Comparison of ENCODE assay signal across 9 mouse cellular contexts in the genomic region with DNA sequence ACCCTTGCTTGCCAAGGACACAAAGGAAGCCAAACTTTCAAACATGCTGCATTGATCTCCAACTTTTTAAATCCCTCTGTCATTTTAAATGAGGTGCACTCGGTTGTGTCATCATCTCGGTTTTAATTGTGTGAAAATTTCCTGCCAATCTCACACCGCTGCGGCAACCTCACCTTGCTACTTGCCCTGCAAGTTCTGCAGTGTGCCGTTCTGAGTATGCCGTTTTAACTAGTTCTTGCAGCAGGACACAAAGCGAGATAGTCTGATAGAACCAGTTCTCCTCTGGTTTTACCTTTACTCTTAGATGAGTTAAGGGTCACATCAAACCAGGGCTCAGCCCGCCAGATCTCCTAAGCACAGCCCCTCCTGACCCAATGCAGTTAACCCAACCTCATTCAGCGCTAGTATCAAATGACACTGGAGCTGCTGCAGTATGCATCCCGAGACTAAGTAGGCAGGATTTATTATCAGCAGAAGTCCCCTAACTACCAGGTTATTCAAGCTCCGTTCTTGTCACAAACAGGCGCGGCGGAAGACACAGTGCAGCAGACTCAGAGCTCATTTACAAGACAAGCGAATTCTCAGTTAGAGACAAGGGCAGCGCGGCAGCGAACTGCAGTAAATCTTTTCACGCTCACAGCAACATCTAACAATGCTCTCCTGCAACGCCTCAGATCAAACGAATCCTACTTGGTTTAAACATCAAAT. TPM values are rescaled to one million over a fixed set of nuclear protein-coding genes. Genes with fewer than 3 reads are reported as not detected.
DNase-seq lines count a peak whose midpoint lies in the region; ATAC-seq lines count a peak whose summit lies in the region.
"Had no signal": no experiment of that assay in that cellular context is flagged by ENCODE, and none has a peak within 500 bp of the region (broad histone marks: within the 10 kb centered on the region; RNA-seq: fewer than 3 reads in every experiment).

No protein-coding gene starts in this region.

- 9% methylated on average over 21 of the region's 21 CpGs for WGBS in heart, embryonic 15.5 days
- WGBS in forebrain, embryonic 14.5 days: 5% methylated on average over 21 of the region's 21 CpGs

- no peak for ATAC-seq in heart, embryonic 15.5 days (replicated peaks; ENCODE audit: insufficient number of reproducible peaks, insufficient read depth, low FRiP score, low read depth)
- ATAC-seq in forebrain, embryonic 14.5 days: peak; percentile 60; the same call in 1 of the 2 replicates
- ATAC-seq in activated CD4-positive, CD25-positive, alpha-beta regulatory T cell, adult 4 months: no peak

- intact Hi-C loops in left cerebral cortex, postnatal 4 days (cut with DNase I): no loop called here

- H3K27ac ChIP-seq in heart, embryonic 15.5 days: no peak overlapping the region
- H3K27ac ChIP-seq in forebrain, embryonic 14.5 days (ENCODE audit: low read depth, low read length): no peak overlapping the region

- H3K9me3 ChIP-seq in heart, embryonic 15.5 days (replicated peaks): no peaks in the 10 kb centered on the region
- H3K9me3 ChIP-seq in forebrain, embryonic 14.5 days (replicated peaks; ENCODE audit: control insufficient read depth, low read length): no peaks in the 10 kb centered on the region

- peak overlapping the region; percentile 64 for H3K4me2 ChIP-seq in heart, embryonic 15.5 days
- H3K4me2 ChIP-seq in forebrain, embryonic 14.5 days (ENCODE audit: low read length): peak overlapping the region; percentile 58

- H3K9ac ChIP-seq in heart, embryonic 15.5 days: no peak overlapping the region
- peak overlapping the region; percentile 46; the same call in 1 of the 2 replicates for H3K9ac ChIP-seq in forebrain, embryonic 14.5 days (ENCODE audit: low read length)

- H3K27me3 ChIP-seq in heart, embryonic 15.5 days: 0 out of 2 replicates have a peak, but pooled peaks cover 5% of the 10 kb centered on the region
- no peaks in the 10 kb centered on the region for H3K27me3 ChIP-seq in forebrain, embryonic 14.5 days (replicated peaks; ENCODE audit: control insufficient read depth, insufficient read depth, low read length)

- DNase-seq in heart, adult 11 months: no peak
- peak; percentile 31 for DNase-seq in cerebellum, adult 11 months
- peak; percentile 67 for DNase-seq in forebrain, embryonic 14.5 days (ENCODE audit: low spot score)
- DNase-seq in left cerebral cortex, postnatal 4 days: peak; percentile 2
- peak; percentile 38 to 46 for DNase-seq in right cerebral cortex, postnatal 10 days (ENCODE audit: low spot score in 2 of 2)
- no peak for DNase-seq in c-Kit-positive CD71-positive TER-119-positive erythroid progenitor cells, embryonic 14.5 days (ENCODE audit: low spot score)

- peak overlapping the region; percentile 33 for H3K4me3 ChIP-seq in heart, embryonic 15.5 days
- H3K4me3 ChIP-seq in forebrain, embryonic 14.5 days (ENCODE audit: low read depth, low read length): peak overlapping the region; percentile 26
- H3K4me3 ChIP-seq: myocyte had no signal

- H3K4me1 ChIP-seq in heart, embryonic 15.5 days (replicated peaks): peaks cover 3% of the 10 kb centered on the region; the same call in 1 of the 2 replicates
- H3K4me1 ChIP-seq in forebrain, embryonic 14.5 days (ENCODE audit: control insufficient read depth, insufficient read depth, low read length): 0 out of 2 replicates have a peak, but pooled peaks cover 3% of the 10 kb centered on the region

- no peaks in the 10 kb centered on the region for H3K36me3 ChIP-seq in heart, embryonic 15.5 days
- H3K36me3 ChIP-seq in forebrain, embryonic 14.5 days (ENCODE audit: control insufficient read depth, insufficient read depth, low read length): no peaks in the 10 kb centered on the region

RNA-seq across cellular contexts. Expression of gene Scn1a, which starts 0.7 kb away (rescaled TPM):
- 0.10 TPM in 2 replicates for polyA plus RNA-seq in heart, embryonic 15.5 days (2015; fragmentation: Nextera tagmentation; extraction: Ambion mirVana)
- 4.6 and 7.6 TPM in 2 replicates for polyA plus RNA-seq in forebrain, embryonic 14.5 days (2014; fragmentation: Nextera tagmentation; extraction: Ambion mirVana)
- total RNA-seq in left cerebral cortex, postnatal 4 days (2021): 10 to 100 TPM; 30.8 to 34.3 TPM
- under 1 TPM in 1 of 2 experiments, not detected in 1; 0.29 TPM for polyA plus RNA-seq in activated CD4-positive, CD25-positive, alpha-beta regulatory T cell, adult 4 months (2017; shearing (Covaris generic))
- polyA plus RNA-seq: myocyte had no signal

Comparison
In these comparisons a context has a peak if more than half of its experiments do, and no peak if none do; other contexts are left out.
1. DNase-seq: peak in cerebellum, adult 11 months (single experiment), forebrain, embryonic 14.5 days (single experiment), left cerebral cortex, postnatal 4 days (single experiment) and right cerebral cortex, postnatal 10 days (2 of 2); none in heart, adult 11 months (single experiment) and c-Kit-positive CD71-positive TER-119-positive erythroid progenitor cells, embryonic 14.5 days (single experiment).